Mouse (Mus musculus): ENCODE results near the gene Hyal6. TPM values are rescaled to one million over a fixed set of nuclear protein-coding genes. Genes with fewer than 3 reads are reported as not detected.

Gene Hyal6
- polyA plus RNA-seq, 1 experiment from 2014 or later, result not detected

- 74% methylated on average over 2 of the region's 2 CpGs for WGBS
- H3K27ac ChIP-seq, result no peak overlapping the region
- no peaks in the 10 kb centered on the region for H3K9me3 ChIP-seq
- no peak for ATAC-seq (ENCODE audit: borderline replicate concordance, extremely low read depth, low FRiP score, low TSS enrichment)
- no peak overlapping the region for H3K4me2 ChIP-seq
- no peaks in the 10 kb centered on the region for H3K27me3 ChIP-seq
- no peak overlapping the region for H3K4me3 ChIP-seq
- H3K36me3 ChIP-seq, result no peaks in the 10 kb centered on the region
- H3K9ac ChIP-seq, result no peak overlapping the region
- no peaks in the 10 kb centered on the region for H3K4me1 ChIP-seq
Measured at GRCm38 (mm10) chr6:24766261-24766660, 33.2 kb downstream of the Hyal6 start.

DNA sequence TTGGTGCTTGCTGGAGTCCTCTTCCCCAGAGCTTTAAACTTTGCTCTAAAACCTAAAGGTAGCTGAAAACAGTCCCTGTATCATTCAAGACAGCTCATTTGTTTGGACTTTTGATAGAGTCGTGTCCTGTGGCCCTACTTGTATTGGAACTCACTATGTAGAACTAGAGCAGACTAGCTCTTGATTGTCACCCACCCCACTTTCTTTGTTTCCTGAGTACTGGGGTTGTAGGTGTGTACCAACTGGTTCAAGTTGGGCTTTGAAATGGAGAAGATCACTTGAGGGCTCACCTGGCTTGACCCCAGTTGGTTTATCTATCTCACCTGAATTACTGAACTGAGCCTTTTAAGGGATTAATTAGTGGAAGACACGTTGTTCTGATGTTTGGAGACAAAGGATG is 46.1 kb downstream of the Hyal6 start:
- 49% methylated on average over 2 of the region's 2 CpGs for WGBS
- H3K4me1 ChIP-seq, result no peaks in the 10 kb centered on the region
- no peaks in the 10 kb centered on the region for H3K36me3 ChIP-seq
- H3K4me3 ChIP-seq, result no peak overlapping the region
- H3K27me3 ChIP-seq, result no peaks in the 10 kb centered on the region
- no peak overlapping the region for H3K27ac ChIP-seq
- no peak for ATAC-seq (ENCODE audit: borderline replicate concordance, extremely low read depth, low FRiP score, low TSS enrichment)
- no peak overlapping the region for H3K4me2 ChIP-seq
- H3K9me3 ChIP-seq, result no peaks in the 10 kb centered on the region
- H3K9ac ChIP-seq, result no peak overlapping the region

DNA sequence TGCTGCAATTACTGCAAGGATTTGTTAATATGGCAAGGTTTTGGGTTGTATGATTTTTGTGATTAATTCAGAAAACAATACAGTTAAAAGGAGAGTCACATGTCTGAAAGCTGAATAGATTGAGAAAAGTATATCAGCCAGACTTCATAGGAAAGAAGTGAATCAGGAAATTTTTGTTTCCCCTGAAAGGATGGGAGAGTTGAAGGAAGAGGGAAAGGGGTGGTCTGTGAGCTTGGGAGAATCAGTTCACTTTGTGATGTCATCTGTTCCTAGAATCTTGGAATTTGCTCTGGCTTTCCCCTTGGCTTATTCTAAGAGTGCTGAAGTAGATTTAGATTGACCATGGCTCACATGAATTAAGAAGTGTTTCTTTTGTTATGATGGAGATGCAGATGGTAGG is 57.8 kb downstream of the Hyal6 start, which contains the start of gene Spam1:
Gene Spam1 (plus strand): TSS at position 301 of the 400 bp plus-strand sequence.
- H3K27ac ChIP-seq, result no peak within 1 kb of the TSS
- no peak for ATAC-seq (ENCODE audit: borderline replicate concordance, extremely low read depth, low FRiP score, low TSS enrichment)
- H3K4me1 ChIP-seq, result no peaks in the 10 kb centered on the region
- H3K27me3 ChIP-seq, result no peaks in the 10 kb centered on the region
- no peaks in the 10 kb centered on the region for H3K9me3 ChIP-seq
- no peak within 1 kb of the TSS for H3K9ac ChIP-seq
- no peaks in the 10 kb centered on the region for H3K36me3 ChIP-seq
- no peak within 1 kb of the TSS for H3K4me3 ChIP-seq
- H3K4me2 ChIP-seq, result no peak within 1 kb of the TSS

Other genes starting within 250 kb of the Hyal6 start
- gene Iqub, start 218.2 kb upstream of the Hyal6 start, polyA plus RNA-seq (2015; fragmentation: Nextera tagmentation; extraction: Ambion mirVana), result 0.99 and 1.2 TPM in 2 replicates
- gene Ndufa5, start 205.2 kb upstream of the Hyal6 start, polyA plus RNA-seq (2015; fragmentation: Nextera tagmentation; extraction: Ambion mirVana), result 290 and 320 TPM in 2 replicates
- gene Asb15, start 205.1 kb upstream of the Hyal6 start, polyA plus RNA-seq (2015; fragmentation: Nextera tagmentation; extraction: Ambion mirVana), result not detected in 2 replicates
- gene Lmod2, start 135.5 kb upstream of the Hyal6 start, polyA plus RNA-seq (2015; fragmentation: Nextera tagmentation; extraction: Ambion mirVana), result 1.0 and 1.8 TPM in 2 replicates
- 67.3 and 68.5 TPM in 2 replicates for gene Wasl, start 68.2 kb upstream of the Hyal6 start, polyA plus RNA-seq (2015; fragmentation: Nextera tagmentation; extraction: Ambion mirVana)
- gene Hyal4, start 15.1 kb downstream of the Hyal6 start, polyA plus RNA-seq (2015; fragmentation: Nextera tagmentation; extraction: Ambion mirVana), result not detected in 2 replicates
- not detected in 2 replicates for gene Spam1, start 57.9 kb downstream of the Hyal6 start, polyA plus RNA-seq (2015; fragmentation: Nextera tagmentation; extraction: Ambion mirVana)
- 0.10 TPM in 1 of 2 replicates, not detected in the other for gene Hyal5, start 124.8 kb downstream of the Hyal6 start, polyA plus RNA-seq (2015; fragmentation: Nextera tagmentation; extraction: Ambion mirVana)
- 0.12 and 0.23 TPM in 2 replicates for gene Tmem229a, start 223.1 kb downstream of the Hyal6 start, polyA plus RNA-seq (2015; fragmentation: Nextera tagmentation; extraction: Ambion mirVana)

Data from lung, embryonic 15.5 days (tissue).